Mouse (Mus musculus): Measurements from ENCODE around the gene Gm21292.
"Not testable (repeated sequence)": the region's sequence is repeated elsewhere in the genome, so short reads cannot be mapped to it uniquely, and the experiment has no call there.

Gene Gm21292

DNA sequence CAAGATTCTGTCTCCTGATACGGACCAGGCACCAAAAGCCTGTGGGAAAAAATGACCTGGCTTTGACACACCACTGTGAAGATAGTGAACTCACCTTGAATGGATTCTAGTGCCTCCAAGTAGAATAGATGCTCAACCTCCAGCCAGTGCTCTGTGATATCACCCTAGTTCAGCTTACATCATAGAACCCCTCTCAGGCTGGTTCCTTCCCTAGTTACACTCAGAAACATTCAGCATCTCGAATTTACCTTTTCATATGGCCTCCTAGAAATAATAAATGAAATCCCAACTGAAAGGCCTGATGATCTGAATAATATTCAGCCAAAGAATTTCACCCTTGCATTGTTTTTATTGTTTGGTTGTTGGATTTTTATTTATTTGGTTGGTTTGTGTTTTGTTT is at the start of gene Gm21292:
Gm21292 (minus strand) TSS at position 101 of the 400 bp plus-strand sequence.
- in situ Hi-C loops (cut with MboI, MseI), result not testable (repeated sequence)

Data from T-helper 1 cell (primary cell).